Mouse (Mus musculus) E14TG2a.4 (cell line): ENCODE results near the gene Cox17.

Experiments used
- CTCF ChIP-seq: conservative IDR thresholded peaks from 2 replicates; pipeline ENCODE4 v1.5.1; 2014; ENCODE audit warnings: low read length
- POU5F1 ChIP-seq: IDR thresholded peaks from 2 replicates; pipeline ENCODE4 v1.6.1; 2014; ENCODE audit warnings: low read length, borderline replicate concordance

GRCm38 (mm10) chr16:38334431-38334830 lies 12.4 kb upstream of the Cox17 start:
- TF ChIP-seq CTCF: no peak
- no peak for TF ChIP-seq POU5F1
